Mouse (Mus musculus): ENCODE data around the gene Ncapg. TPM values are rescaled to one million over a fixed set of nuclear protein-coding genes. Genes with fewer than 3 reads are reported as not detected.
"Not testable (repeated sequence)": the region's sequence is repeated elsewhere in the genome, so short reads cannot be mapped to it uniquely, and the experiment has no call there.

Ncapg gene
- 66.6 and 68.9 TPM in 2 replicates for polyA plus RNA-seq (2016; fragmentation: Nextera tagmentation; extraction: Ambion mirVana)

DNA sequence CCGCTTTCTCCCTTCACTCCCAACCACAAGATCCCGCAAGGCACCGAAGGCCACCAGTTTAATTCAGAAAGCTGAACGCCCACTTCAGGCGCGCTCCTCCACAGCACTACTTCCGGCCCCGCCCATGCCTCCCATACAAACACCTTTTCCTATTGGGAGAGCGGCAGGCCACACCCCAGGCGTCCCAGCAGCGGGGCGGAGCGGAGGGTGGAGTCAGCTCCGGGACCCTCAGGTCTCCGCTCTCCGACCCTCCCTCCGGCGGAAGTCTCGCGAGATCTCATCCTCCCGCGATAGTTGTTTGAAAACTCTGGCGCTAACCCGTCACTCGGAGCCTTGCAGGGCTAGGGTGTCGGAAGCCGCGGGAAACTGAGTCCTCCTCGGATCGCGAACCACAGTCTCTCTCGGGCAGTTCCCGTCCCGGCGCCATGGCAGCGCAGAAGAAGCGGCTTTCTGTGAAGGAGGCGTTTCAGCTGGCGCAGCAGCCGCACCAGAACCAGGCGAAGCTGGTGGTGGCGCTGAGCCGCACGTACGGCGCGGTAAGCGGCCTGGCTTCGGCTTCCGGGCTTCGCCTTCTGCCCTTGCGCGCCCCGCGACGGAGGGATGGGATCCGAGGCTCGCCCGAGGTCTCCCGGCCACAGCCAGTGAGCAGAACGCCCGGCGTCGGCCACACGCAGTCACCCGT lies at the start of gene Ncapg:
Gene Ncapg, plus strand, starts transcription at position 322 of the 682 bp plus-strand sequence.
- H3K9me3 ChIP-seq (replicated peaks): no peaks in the 10 kb centered on the region
- H3K36me3 ChIP-seq: peaks cover 20% of the 10 kb centered on the region
- H3K27me3 ChIP-seq (ENCODE audit: low read depth, poor library complexity, severe bottlenecking): no peaks in the 10 kb centered on the region
- under 1% methylated on average over 66 of the region's 66 CpGs for WGBS
- H3K4me3 ChIP-seq: peak within 1 kb of the TSS; percentile 77
- H3K27ac ChIP-seq: peak within 1 kb of the TSS; percentile 93
- H3K4me1 ChIP-seq: peaks cover 14% of the 10 kb centered on the region
- DNase-seq (ENCODE audit: low spot score): peak; percentile 99

GRCm38 (mm10) chr5:45621511-45621910 lies 48.2 kb upstream of the Ncapg start:
- WGBS: 54% methylated on average over 3 of the region's 3 CpGs
- Histone ChIP-seq H3K27ac (no peak overlapping the region), H3K4me1 (no peaks in the 10 kb centered on the region), H3K27me3 (ENCODE audit: low read depth, poor library complexity, severe bottlenecking) (no peaks in the 10 kb centered on the region), H3K9me3 (replicated peaks) (no peaks in the 10 kb centered on the region; the same call in 1 of the 2 replicates), H3K36me3 (no peaks in the 10 kb centered on the region), H3K4me3 (no peak overlapping the region)
- DNase-seq (ENCODE audit: low spot score): no peak

DNA sequence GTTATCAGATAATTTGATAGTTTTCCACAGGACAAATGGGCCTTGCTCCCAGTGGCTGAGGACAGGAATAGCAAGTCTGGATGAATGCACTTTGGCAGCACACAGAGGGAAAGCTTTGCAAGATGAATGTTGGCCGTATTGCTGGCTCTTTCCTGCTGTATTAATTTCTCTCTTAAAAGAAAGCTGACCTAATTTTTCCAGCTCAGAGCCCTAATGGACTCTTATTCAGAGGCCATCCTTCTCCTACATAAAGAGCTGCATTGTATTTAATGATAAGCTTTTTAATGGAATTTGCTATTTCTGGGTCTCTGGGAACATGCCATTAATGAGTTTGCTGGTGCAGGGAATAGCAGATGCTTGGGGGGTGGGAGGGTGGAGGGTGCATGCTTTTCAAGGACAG lies 41.9 kb upstream of the Ncapg start:
- no peak overlapping the region for H3K27ac ChIP-seq
- no peak overlapping the region for H3K4me3 ChIP-seq
- no peak for DNase-seq (ENCODE audit: low spot score)
- no peaks in the 10 kb centered on the region; the same call in 1 of the 2 replicates for H3K9me3 ChIP-seq (replicated peaks)
- no peaks in the 10 kb centered on the region for H3K27me3 ChIP-seq (ENCODE audit: low read depth, poor library complexity, severe bottlenecking)
- no peaks in the 10 kb centered on the region for H3K36me3 ChIP-seq
- H3K4me1 ChIP-seq: no peaks in the 10 kb centered on the region
- 80% methylated on average over 1 of the region's 1 CpGs for WGBS

GRCm38 (mm10) chr5:45629470-45629869 lies 40.2 kb upstream of the Ncapg start:
- H3K27ac ChIP-seq: no peak overlapping the region
- H3K4me3 ChIP-seq: no peak overlapping the region
- H3K9me3 ChIP-seq (replicated peaks): no peaks in the 10 kb centered on the region; the same call in 1 of the 2 replicates
- H3K27me3 ChIP-seq (ENCODE audit: low read depth, poor library complexity, severe bottlenecking): no peaks in the 10 kb centered on the region
- H3K4me1 ChIP-seq: no peaks in the 10 kb centered on the region
- no peak for DNase-seq (ENCODE audit: low spot score)
- no peaks in the 10 kb centered on the region for H3K36me3 ChIP-seq

DNA sequence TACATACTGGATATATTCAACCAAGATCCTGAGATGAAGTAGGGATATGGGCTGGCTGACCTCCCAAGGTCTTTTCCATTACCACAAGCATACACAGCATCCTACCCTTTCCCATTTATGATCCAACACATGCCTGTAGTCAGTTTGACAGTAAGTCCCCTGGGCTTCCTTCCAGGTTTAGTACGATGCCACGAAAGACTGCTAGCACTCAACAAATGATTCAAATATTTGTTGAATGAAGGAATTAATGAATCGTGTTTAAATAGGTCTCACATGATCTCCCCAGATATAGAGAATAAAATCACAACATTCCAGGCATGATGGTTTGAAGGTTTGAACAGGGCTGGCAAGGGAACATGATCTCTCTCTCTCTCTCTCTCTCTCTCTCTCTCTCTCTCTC lies 31.3 kb upstream of the Ncapg start:
- H3K27ac ChIP-seq: no peak overlapping the region
- H3K36me3 ChIP-seq: no peaks in the 10 kb centered on the region
- no peaks in the 10 kb centered on the region for H3K9me3 ChIP-seq (replicated peaks)
- H3K4me1 ChIP-seq: peaks cover 14% of the 10 kb centered on the region
- WGBS: 73% methylated on average over 3 of the region's 3 CpGs
- H3K27me3 ChIP-seq (ENCODE audit: low read depth, poor library complexity, severe bottlenecking): peaks cover 48% of the 10 kb centered on the region
- no peak overlapping the region; the same call in 1 of the 2 replicates for H3K4me3 ChIP-seq
- DNase-seq (ENCODE audit: low spot score): no peak

GRCm38 (mm10) chr5:45638806-45639714 lies 30.7 kb upstream of the Ncapg start, which contains the start of gene Fam184b:
Fam184b (minus strand) TSS chr5:45639614.
- H3K9me3 ChIP-seq (replicated peaks): no peaks in the 10 kb centered on the region
- H3K4me1 ChIP-seq: peaks cover 14% of the 10 kb centered on the region
- H3K36me3 ChIP-seq: no peaks in the 10 kb centered on the region
- peak; percentile 69 for DNase-seq (ENCODE audit: low spot score)
- WGBS: 1% methylated on average over 48 of the region's 48 CpGs
- H3K27ac ChIP-seq: peak within 1 kb of the TSS; percentile 59
- peak within 1 kb of the TSS; percentile 74 for H3K4me3 ChIP-seq
- peaks cover 48% of the 10 kb centered on the region for H3K27me3 ChIP-seq (ENCODE audit: low read depth, poor library complexity, severe bottlenecking)

DNA sequence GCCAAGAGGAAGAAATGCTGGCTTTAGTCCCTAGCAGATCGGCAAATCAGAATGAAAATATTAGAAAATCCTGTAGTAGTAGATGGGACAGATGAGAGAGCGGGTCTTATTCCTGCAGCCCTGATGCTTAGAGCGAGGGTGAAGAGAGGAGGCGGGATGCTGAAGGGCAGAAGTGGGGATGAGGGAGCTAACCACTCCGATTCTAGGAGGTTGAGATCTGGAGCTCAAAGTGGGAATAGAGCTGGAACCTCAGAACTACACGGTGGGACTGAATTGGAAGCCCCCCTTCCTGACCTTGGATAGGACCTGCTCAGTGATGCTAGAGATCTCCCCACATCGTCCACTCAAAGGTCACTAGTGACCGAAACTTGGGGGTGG lies 30.0 kb upstream of the Ncapg start:
- no peak overlapping the region for H3K27ac ChIP-seq
- H3K9me3 ChIP-seq (replicated peaks): no peaks in the 10 kb centered on the region
- WGBS: 2% methylated on average over 8 of the region's 8 CpGs
- peak overlapping the region; percentile 74 for H3K4me3 ChIP-seq
- no peaks in the 10 kb centered on the region for H3K36me3 ChIP-seq
- peaks cover 48% of the 10 kb centered on the region for H3K27me3 ChIP-seq (ENCODE audit: low read depth, poor library complexity, severe bottlenecking)
- no peak for DNase-seq (ENCODE audit: low spot score)
- peaks cover 14% of the 10 kb centered on the region for H3K4me1 ChIP-seq

GRCm38 (mm10) chr5:45651026-45651703 lies 18.6 kb upstream of the Ncapg start:
- Histone ChIP-seq H3K4me3 (no peak overlapping the region), H3K27me3 (ENCODE audit: low read depth, poor library complexity, severe bottlenecking) (no peaks in the 10 kb centered on the region), H3K4me1 (no peaks in the 10 kb centered on the region), H3K36me3 (no peaks in the 10 kb centered on the region), H3K9me3 (replicated peaks) (no peaks in the 10 kb centered on the region), H3K27ac (no peak overlapping the region)
- 91% methylated on average over 2 of the region's 2 CpGs for WGBS
- DNase-seq (ENCODE audit: low spot score): no peak

DNA sequence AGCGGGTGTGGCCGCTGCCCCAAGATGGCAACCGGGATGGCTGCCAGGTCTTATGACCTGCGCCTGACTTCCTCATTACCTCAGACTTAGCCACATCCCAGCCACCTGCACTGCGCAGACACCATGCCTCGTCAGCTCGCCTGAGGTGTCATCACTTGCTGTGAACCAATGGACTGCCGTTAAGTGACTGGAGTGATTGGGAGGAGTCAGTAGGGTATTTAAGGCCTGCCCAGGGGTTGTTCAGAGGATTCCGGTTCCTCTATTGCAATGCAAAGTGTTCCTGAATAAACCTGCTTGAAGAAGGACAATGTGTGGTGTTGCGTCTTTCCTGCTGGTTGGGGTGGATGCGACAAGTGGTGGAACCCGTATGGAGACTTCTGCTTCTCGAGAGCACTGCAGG lies 11.3 kb upstream of the Ncapg start:
- not testable (repeated sequence) for DNase-seq (ENCODE audit: low spot score); H3K36me3 ChIP-seq; H3K27me3 ChIP-seq (ENCODE audit: low read depth, poor library complexity, severe bottlenecking); H3K4me1 ChIP-seq; H3K9me3 ChIP-seq (replicated peaks); H3K4me3 ChIP-seq; H3K27ac ChIP-seq
- WGBS: 94% methylated on average over 13 of the region's 13 CpGs

DNA sequence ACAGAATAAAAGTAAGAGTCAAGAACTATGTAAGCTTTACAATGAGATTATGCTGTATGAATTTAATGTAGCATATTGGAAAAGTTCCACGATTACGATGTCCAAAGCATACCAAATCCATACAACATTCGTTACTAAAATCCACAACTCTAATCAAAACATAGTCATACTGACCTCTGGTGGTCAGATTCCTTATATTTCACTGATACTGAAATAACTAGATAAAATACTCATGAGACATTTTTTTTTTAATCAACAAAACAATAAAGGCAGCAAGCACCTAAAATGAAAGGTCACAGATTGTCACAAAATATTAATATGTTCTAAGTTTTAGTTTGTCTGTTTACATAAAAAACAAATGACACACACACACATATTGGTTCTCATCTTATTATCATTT lies 1.4 kb upstream of the Ncapg start:
- 63% methylated on average over 3 of the region's 3 CpGs for WGBS
- Histone ChIP-seq H3K27ac (no peak overlapping the region), H3K4me3 (peak overlapping the region; percentile 77; the same call in 1 of the 2 replicates), H3K27me3 (ENCODE audit: low read depth, poor library complexity, severe bottlenecking) (no peaks in the 10 kb centered on the region), H3K4me1 (peaks cover 14% of the 10 kb centered on the region), H3K36me3 (peaks cover 15% of the 10 kb centered on the region), H3K9me3 (replicated peaks) (no peaks in the 10 kb centered on the region)
- no peak for DNase-seq (ENCODE audit: low spot score)

- no peaks in the 10 kb centered on the region for H3K9me3 ChIP-seq (replicated peaks)
- peak overlapping the region; percentile 93 for H3K27ac ChIP-seq
- H3K27me3 ChIP-seq (ENCODE audit: low read depth, poor library complexity, severe bottlenecking): no peaks in the 10 kb centered on the region
- peak; percentile 34 for DNase-seq (ENCODE audit: low spot score)
- peak overlapping the region; percentile 77 for H3K4me3 ChIP-seq
- 3% methylated on average over 3 of the region's 3 CpGs for WGBS
- peaks cover 17% of the 10 kb centered on the region for H3K36me3 ChIP-seq
- H3K4me1 ChIP-seq: peaks cover 14% of the 10 kb centered on the region
These were observed 888 bp upstream of the Ncapg start for GRCm38 (mm10) chr5:45668831-45669230.

DNA sequence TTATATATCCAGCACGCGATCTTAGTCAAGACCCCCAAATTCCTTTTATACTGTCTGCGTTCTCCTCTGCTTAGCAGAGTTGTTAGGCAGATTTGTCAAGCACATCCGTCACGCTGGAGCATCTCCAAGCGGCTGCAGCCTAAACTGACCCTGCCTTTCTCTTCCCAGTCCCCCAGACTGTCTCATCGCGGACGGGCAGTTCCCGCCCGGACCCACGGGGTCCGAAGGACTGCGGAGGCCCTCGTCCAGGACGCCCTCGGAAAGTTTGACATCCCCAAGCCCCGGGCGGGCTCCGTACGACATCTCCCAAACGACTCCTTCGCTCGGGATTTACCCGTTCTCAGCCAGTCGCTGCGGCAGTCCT lies 503 bp upstream of the Ncapg start:
- Histone ChIP-seq H3K27me3 (ENCODE audit: low read depth, poor library complexity, severe bottlenecking) (no peaks in the 10 kb centered on the region), H3K27ac (peak overlapping the region; percentile 93), H3K36me3 (peaks cover 18% of the 10 kb centered on the region), H3K4me3 (peak overlapping the region; percentile 77), H3K4me1 (peaks cover 14% of the 10 kb centered on the region), H3K9me3 (replicated peaks) (no peaks in the 10 kb centered on the region)
- DNase-seq (ENCODE audit: low spot score): no peak
- under 1% methylated on average over 27 of the region's 27 CpGs for WGBS

DNA sequence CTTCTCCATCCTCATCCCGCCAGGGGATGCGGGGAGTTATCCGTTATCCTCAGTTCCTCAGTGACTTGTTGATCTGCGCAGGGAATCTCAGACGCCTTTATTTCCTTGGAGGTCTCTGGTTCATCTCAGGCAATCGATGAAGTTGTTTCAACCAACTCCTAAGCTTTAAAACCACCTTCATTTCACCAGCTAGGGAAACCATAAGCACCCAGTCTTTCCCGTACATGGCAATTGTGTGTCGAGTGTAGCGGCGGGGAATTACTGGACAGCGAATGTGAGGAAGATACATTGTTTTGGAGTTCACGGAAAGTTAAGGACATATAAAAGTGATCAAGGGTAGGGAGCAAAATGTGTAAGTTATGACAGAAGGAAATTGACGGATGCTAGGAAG lies 556 bp downstream of the Ncapg start:
- Histone ChIP-seq H3K4me1 (peaks cover 14% of the 10 kb centered on the region), H3K4me3 (peak overlapping the region; percentile 77), H3K27ac (peak overlapping the region; percentile 93), H3K27me3 (ENCODE audit: low read depth, poor library complexity, severe bottlenecking) (no peaks in the 10 kb centered on the region), H3K9me3 (replicated peaks) (no peaks in the 10 kb centered on the region), H3K36me3 (peaks cover 26% of the 10 kb centered on the region)
- no peak for DNase-seq (ENCODE audit: low spot score)
- under 1% methylated on average over 13 of the region's 13 CpGs for whole genome bisulfite sequencing
